Comparison of ENCODE assay signal across 20 mouse cellular contexts in genomic region chr15:59721420-59721819, GRCm38 (mm10).
DNase-seq lines count a peak whose midpoint lies in the region; ATAC-seq lines count a peak whose summit lies in the region.
"Had no signal": no experiment of that assay in that cellular context is flagged by ENCODE, and none has a peak within 500 bp of the region (broad histone marks: within the 10 kb centered on the region; RNA-seq: fewer than 3 reads in every experiment).

No protein-coding gene starts in this region.

- WGBS in liver, embryonic 15.5 days (ENCODE audit: insufficient replicate concordance), result 20% methylated on average over 4 of the region's 4 CpGs

- ATAC-seq in liver, embryonic 15.5 days (ENCODE audit: insufficient read depth), result no peak
- ATAC-seq: hindbrain, embryonic 16.5 days; midbrain, embryonic 16.5 days had no signal

- no peaks in the 10 kb centered on the region for H3K36me3 ChIP-seq in liver, embryonic 15.5 days (replicated peaks)
- H3K36me3 ChIP-seq: embryonic facial prominence, embryonic 15.5 days; forebrain, embryonic 10.5 days; limb, embryonic 10.5 days had no signal

- H3K9ac ChIP-seq in liver, embryonic 15.5 days, result no peak overlapping the region
- H3K9ac ChIP-seq: embryonic facial prominence, embryonic 15.5 days had no signal

- no peaks in the 10 kb centered on the region for H3K9me3 ChIP-seq in liver, embryonic 15.5 days (replicated peaks)
- H3K9me3 ChIP-seq: embryonic facial prominence, embryonic 15.5 days; forebrain, embryonic 10.5 days; limb, embryonic 10.5 days; megakaryocyte, embryonic 14.5 days had no signal

- H3K27me3 ChIP-seq in liver, embryonic 15.5 days, result no peaks in the 10 kb centered on the region
- H3K27me3 ChIP-seq: embryonic facial prominence, embryonic 15.5 days had no signal

- peaks cover 7% of the 10 kb centered on the region for H3K4me1 ChIP-seq in liver, embryonic 15.5 days (replicated peaks)
- H3K4me1 ChIP-seq in brown adipose tissue, adult 24 weeks (ENCODE audit: control insufficient read depth, insufficient read depth, insufficient read length, low read length), result peaks cover 9% of the 10 kb centered on the region
- H3K4me1 ChIP-seq: embryonic facial prominence, embryonic 15.5 days; forebrain, embryonic 10.5 days; limb, embryonic 10.5 days had no signal

- DNase-seq in cerebellum, postnatal 10 days, result peak; percentile 19
- DNase-seq in cerebellum, adult 18-20 months, result no peak
- DNase-seq in liver, result no peak
- peak; percentile 45 to 61 for DNase-seq in monocyte, adult 2 months (ENCODE audit: low read depth in 1 of 2, low spot score in 2 of 2)
- no peak for DNase-seq in kidney, postnatal 25 days
- no peak for DNase-seq in adrenal gland, postnatal 14 days
- DNase-seq: cerebellum, adult 8-10 months; kidney, adult 2 months; kidney, postnatal 36 days; thymus, postnatal 4 days had no signal

- H3K4me2 ChIP-seq in liver, embryonic 15.5 days, result no peak overlapping the region; the same call in 1 of the 2 replicates
- H3K4me2 ChIP-seq: embryonic facial prominence, embryonic 15.5 days; heart, embryonic 11.5 days had no signal

- H3K27ac ChIP-seq in liver, embryonic 15.5 days (replicated peaks), result 0 out of 2 replicates have a peak overlapping the region, but pooled peaks have one; percentile 10
- peak overlapping the region; percentile 67 for H3K27ac ChIP-seq in brown adipose tissue, adult 24 weeks (replicated peaks; ENCODE audit: low read depth, low read length)
- H3K27ac ChIP-seq: embryonic facial prominence, embryonic 15.5 days; forebrain, embryonic 10.5 days; left cerebral cortex, adult 2 months; limb, embryonic 10.5 days had no signal

- H3K4me3 ChIP-seq in liver, embryonic 15.5 days (replicated peaks), result no peak overlapping the region
- no peak overlapping the region for H3K4me3 ChIP-seq in brown adipose tissue, adult 24 weeks (ENCODE audit: insufficient read depth, low read depth, low read length)
- H3K4me3 ChIP-seq: embryonic facial prominence, embryonic 15.5 days; forebrain, embryonic 10.5 days; left cerebral cortex, adult 2 months; limb, embryonic 10.5 days; megakaryocyte, embryonic 14.5 days had no signal

Comparison
In these comparisons a context has a peak if more than half of its experiments do, and no peak if none do; other contexts are left out.
1. DNase-seq: peak in cerebellum, postnatal 10 days (2 of 2) and monocyte, adult 2 months (2 of 2); none in cerebellum, adult 18-20 months (0 of 2), liver (single experiment), kidney, postnatal 25 days (0 of 2) and adrenal gland, postnatal 14 days (single experiment).